In genomic region chr11:21468465-21468864, GRCm38 (mm10) we compare ENCODE assay signal across 12 mouse cellular contexts.
DNase-seq lines count a peak whose midpoint lies in the region; ATAC-seq and TF ChIP-seq lines count a peak whose summit lies in the region.
"Had no signal": no experiment of that assay in that cellular context is flagged by ENCODE, and none has a peak within 500 bp of the region (broad histone marks: within the 10 kb centered on the region; RNA-seq: fewer than 3 reads in every experiment).

No protein-coding gene starts in this region.

- H3K36me3 ChIP-seq in kidney, embryonic 14.5 days (ENCODE audit: control insufficient read depth, insufficient read depth, low read length): no peaks in the 10 kb centered on the region
- H3K36me3 ChIP-seq in ES-Bruce4 (ENCODE audit: control insufficient read depth, insufficient read depth, low read length, poor library complexity, severe bottlenecking): no peaks in the 10 kb centered on the region
- H3K36me3 ChIP-seq: hindbrain, embryonic 13.5 days; liver, embryonic 13.5 days; stomach, embryonic 15.5 days had no signal

- TF ChIP-seq POLR2A in ES-Bruce4 (IDR thresholded peaks at IDR 0.05; ENCODE audit: insufficient read depth, low read length): no peak
- TF ChIP-seq POLR2A in cerebellum, adult 2 months (IDR thresholded peaks at IDR 0.05; ENCODE audit: borderline replicate concordance, insufficient read depth, low read length): no peak

- TF ChIP-seq EP300 in ES-Bruce4 (IDR thresholded peaks at IDR 0.05; ENCODE audit: insufficient read depth, low read depth, low read length): no peak

- H3K4me1 ChIP-seq in kidney, embryonic 14.5 days (ENCODE audit: control insufficient read depth, insufficient read depth, low read length): no peaks in the 10 kb centered on the region
- H3K4me1 ChIP-seq in ES-Bruce4 (ENCODE audit: control insufficient read depth, insufficient read depth, low read length): no peaks in the 10 kb centered on the region
- H3K4me1 ChIP-seq in cerebellum, adult 2 months (ENCODE audit: control insufficient read depth, insufficient read depth, low read length): no peaks in the 10 kb centered on the region
- H3K4me1 ChIP-seq: hindbrain, embryonic 13.5 days; liver, embryonic 13.5 days; stomach, embryonic 15.5 days had no signal

- peak; percentile 9 for DNase-seq in kidney, adult 11 months
- peak; percentile 58 for DNase-seq in naive thymus-derived CD4-positive, alpha-beta T cell, adult 2 months (ENCODE audit: low read depth)
- no peak for DNase-seq in cerebellum, adult 2 months
- DNase-seq in layer of hippocampus, postnatal 14 days (ENCODE audit: low spot score in 2 of 2): no peak
- DNase-seq in heart, adult 9 months (ENCODE audit: low spot score in 2 of 2): no peak
- DNase-seq: liver, embryonic 13.5 days had no signal

- H3K4me2 ChIP-seq in kidney, embryonic 14.5 days (replicated peaks; ENCODE audit: low read depth, low read length): no peak overlapping the region
- H3K4me2 ChIP-seq: hindbrain, embryonic 13.5 days; liver, embryonic 13.5 days; stomach, embryonic 15.5 days had no signal

- H3K9ac ChIP-seq in kidney, embryonic 14.5 days (ENCODE audit: low read depth, low read length): no peak overlapping the region
- no peak overlapping the region for H3K9ac ChIP-seq in ES-Bruce4 (ENCODE audit: low read depth, poor library complexity, severe bottlenecking)
- H3K9ac ChIP-seq: hindbrain, embryonic 13.5 days; liver, embryonic 13.5 days; stomach, embryonic 15.5 days had no signal

- no peak for ATAC-seq in kidney, embryonic 14.5 days (ENCODE audit: low FRiP score, low TSS enrichment)
- peak; percentile 57; the same call in 1 of the 2 replicates for ATAC-seq in erythroblast, adult 5-6 weeks (replicated peaks; ENCODE audit: low FRiP score, poor library complexity, severe bottlenecking)
- ATAC-seq: activated CD4-positive, CD25-positive, alpha-beta regulatory T cell, adult 4 months had no signal

- peak; percentile 13 for TF ChIP-seq CTCF in ES-Bruce4 (IDR thresholded peaks at IDR 0.05; ENCODE audit: low read depth, low read length)
- TF ChIP-seq CTCF in cerebellum, adult 2 months (IDR thresholded peaks at IDR 0.05; ENCODE audit: borderline replicate concordance, insufficient read depth, low read depth, low read length): no peak

- no peaks in the 10 kb centered on the region for H3K9me3 ChIP-seq in kidney, embryonic 14.5 days (ENCODE audit: control insufficient read depth, low read length)
- H3K9me3 ChIP-seq in ES-Bruce4 (replicated peaks; ENCODE audit: control insufficient read depth, insufficient read depth, low read length, poor library complexity, severe bottlenecking): no peaks in the 10 kb centered on the region
- H3K9me3 ChIP-seq: hindbrain, embryonic 13.5 days; liver, embryonic 13.5 days; stomach, embryonic 15.5 days had no signal

- H3K4me3 ChIP-seq in kidney, embryonic 14.5 days (ENCODE audit: low read length): no peak overlapping the region
- H3K4me3 ChIP-seq in ES-Bruce4 (ENCODE audit: low read depth, low read length): no peak overlapping the region
- no peak overlapping the region for H3K4me3 ChIP-seq in cerebellum, adult 2 months (replicated peaks; ENCODE audit: insufficient read depth, low read depth, low read length)
- H3K4me3 ChIP-seq: hindbrain, embryonic 13.5 days; liver, embryonic 13.5 days; stomach, embryonic 15.5 days had no signal

- no peaks in the 10 kb centered on the region for H3K27me3 ChIP-seq in kidney, embryonic 14.5 days (ENCODE audit: control insufficient read depth, insufficient read depth, low read length)
- no peaks in the 10 kb centered on the region for H3K27me3 ChIP-seq in ES-Bruce4 (ENCODE audit: control insufficient read depth, insufficient read depth, low read length, poor library complexity, severe bottlenecking)
- H3K27me3 ChIP-seq in cerebellum, adult 2 months (ENCODE audit: control insufficient read depth, insufficient read depth, low read length): no peaks in the 10 kb centered on the region
- H3K27me3 ChIP-seq: hindbrain, embryonic 13.5 days; liver, embryonic 13.5 days; stomach, embryonic 15.5 days had no signal

- H3K27ac ChIP-seq in kidney, embryonic 14.5 days (ENCODE audit: low read depth, low read length): no peak overlapping the region
- no peak overlapping the region for H3K27ac ChIP-seq in ES-Bruce4 (ENCODE audit: insufficient read depth, low read length)
- no peak overlapping the region for H3K27ac ChIP-seq in cerebellum, adult 2 months (ENCODE audit: insufficient read depth, low read length)
- H3K27ac ChIP-seq: hindbrain, embryonic 13.5 days; liver, embryonic 13.5 days; stomach, embryonic 15.5 days had no signal

Comparison
In these comparisons a context has a peak if more than half of its experiments do, and no peak if none do; other contexts are left out.
1. DNase-seq: peak in kidney, adult 11 months (single experiment) and naive thymus-derived CD4-positive, alpha-beta T cell, adult 2 months (single experiment); none in cerebellum, adult 2 months (0 of 2), layer of hippocampus, postnatal 14 days (0 of 2) and heart, adult 9 months (0 of 2).